Mouse (Mus musculus): ENCODE data around the gene Serp1.
"Not testable (repeated sequence)": the region's sequence is repeated elsewhere in the genome, so short reads cannot be mapped to it uniquely, and the experiment has no call there.

Gene Serp1

DNA sequence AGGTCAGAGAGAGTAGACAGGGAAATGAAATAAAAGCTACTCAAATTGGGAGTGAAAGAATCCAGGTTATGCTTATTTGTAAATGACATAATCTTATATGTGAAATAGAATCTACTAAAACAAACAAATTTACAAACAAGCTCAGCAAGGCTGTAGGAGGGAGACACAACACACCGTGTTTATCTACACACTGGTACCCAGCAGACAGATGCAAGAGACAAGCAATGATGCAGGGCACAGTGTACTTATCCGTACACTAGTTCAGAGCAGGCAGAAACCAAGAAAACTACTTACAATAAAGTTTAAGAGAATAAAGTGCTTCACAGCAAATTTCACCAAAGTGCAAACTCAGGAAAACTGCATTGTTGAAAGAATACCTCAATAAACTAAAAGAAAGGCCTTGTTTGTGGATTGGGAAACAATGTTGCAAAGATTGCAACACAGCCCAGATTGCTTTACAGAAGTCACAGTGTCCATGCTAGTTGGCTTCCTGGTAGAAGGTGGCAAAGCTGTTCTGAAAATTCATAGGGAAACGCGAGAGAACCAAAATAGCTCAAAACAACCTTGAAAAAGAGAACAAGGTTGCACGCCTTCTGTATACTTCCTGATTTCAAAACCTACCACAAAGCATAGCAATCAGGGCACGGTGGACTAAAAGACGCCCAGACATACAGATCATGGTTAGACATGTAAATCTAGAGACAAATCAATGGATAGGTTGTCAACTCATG is 17.5 kb downstream of the Serp1 start:
- DNase-seq (ENCODE audit: extremely low read depth, low read depth, low spot score), result no peak

DNA sequence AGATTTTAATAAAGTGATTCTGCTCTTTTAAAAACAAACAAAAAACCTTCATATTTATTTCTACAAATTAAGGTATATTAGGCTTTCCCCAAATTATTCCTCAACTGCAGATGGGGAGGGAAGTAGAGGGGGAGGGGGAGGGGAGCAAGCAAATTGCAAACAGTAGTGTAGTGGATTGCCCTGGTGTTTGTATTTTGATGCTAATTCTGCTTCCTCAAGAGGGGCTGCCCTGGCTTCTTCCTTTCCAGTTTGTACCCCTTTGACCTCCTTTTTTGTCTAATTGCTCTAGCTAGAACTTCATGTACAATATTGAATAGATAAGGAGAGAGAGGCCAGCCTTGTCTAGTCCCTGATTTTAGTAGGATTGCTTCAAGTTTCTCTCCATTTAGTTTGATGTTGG is 21.0 kb downstream of the Serp1 start:
- DNase-seq (ENCODE audit: extremely low read depth, low read depth, low spot score), result no peak

DNA sequence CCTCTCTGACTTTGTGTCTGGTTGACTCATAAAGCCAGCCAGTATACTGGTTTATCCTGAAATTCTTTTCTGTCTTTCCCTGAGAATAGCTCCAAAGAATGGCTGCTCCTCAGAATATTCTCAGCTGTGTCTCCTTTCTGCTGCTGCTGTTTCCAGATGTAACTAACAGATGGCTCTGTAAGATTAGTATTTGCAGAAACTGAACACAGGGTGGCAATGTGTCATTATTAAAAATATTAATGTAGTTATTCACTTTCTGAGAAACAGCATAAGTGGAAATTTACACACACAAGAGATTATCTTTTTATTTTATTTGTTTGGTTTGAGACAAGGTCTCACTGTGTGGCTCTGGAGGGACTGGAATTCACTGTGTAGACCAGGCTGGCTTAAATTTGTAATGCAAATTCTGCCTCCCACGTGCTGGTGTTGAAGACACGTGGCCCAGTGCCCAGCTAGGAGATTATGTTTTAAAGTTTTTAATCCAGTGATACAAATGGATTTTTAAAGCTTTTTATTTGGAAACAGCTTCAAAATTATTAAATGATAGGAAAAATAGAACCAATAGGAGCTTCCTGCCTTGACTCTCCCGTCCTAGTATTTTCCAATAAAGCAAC is 21.9 kb downstream of the Serp1 start:
- DNase-seq (ENCODE audit: extremely low read depth, low read depth, low spot score), result no peak

DNA sequence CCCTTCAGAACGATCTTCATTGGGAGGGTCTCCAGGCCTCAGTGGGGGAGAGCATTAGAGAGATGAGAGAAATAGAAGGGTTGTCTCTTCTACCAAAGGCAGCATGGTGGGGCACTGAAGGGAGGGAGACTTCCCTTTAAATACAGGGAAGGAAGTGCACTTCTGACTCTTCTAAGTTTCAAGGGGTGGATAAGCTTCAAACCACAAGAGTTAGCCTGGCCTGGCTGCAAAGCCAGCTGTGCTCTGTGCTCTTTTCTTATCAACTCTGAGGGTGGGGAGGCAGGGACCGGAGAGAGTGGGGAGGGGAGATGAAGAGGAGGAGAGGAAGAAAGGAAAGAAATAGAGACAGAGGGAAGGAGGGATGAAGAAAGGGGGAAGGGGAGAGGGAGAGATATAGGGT is 23.7 kb downstream of the Serp1 start:
- no peak for DNase-seq (ENCODE audit: extremely low read depth, low read depth, low spot score)

DNA sequence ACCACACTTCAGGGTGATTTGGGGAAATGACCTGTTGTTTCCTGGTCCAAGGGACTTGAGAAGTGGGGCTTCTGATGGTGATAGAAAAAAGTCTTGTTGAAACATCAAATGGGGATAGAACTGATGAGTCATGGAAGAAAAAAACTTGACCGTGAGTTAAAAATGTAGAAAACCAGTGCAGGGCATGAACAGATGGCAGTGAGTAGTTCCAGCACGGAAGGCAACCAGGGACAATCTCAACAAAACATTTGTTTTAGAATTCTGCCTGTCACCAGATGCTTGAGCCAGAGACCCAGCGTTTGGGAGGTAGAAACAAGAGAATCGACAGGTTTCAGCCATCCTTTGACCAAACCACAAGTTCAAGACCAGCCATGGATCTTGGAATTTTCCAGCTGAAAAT is 32.1 kb downstream of the Serp1 start:
- no peak for DNase-seq (ENCODE audit: extremely low read depth, low read depth, low spot score)

DNA sequence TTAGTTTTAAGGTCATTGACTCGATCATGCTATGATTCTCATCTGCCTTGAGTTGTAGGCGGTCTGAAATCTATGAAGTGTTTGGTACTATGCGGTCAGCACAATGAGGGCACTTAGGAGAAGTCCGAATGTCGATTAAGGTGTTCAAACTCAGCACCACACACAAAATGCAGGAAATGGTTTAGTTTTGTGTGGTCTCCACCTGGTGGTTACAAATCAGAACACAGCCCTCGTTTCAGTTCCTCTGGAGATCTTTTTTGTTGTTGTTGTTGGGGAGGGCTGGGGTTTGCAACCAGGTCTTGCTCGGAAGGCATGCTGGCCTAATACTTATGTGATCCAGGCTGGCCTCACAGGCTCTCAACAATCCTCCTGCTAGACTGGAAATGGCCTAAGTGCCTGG is 34.9 kb downstream of the Serp1 start:
- DNase-seq (ENCODE audit: extremely low read depth, low read depth, low spot score), result no peak

DNA sequence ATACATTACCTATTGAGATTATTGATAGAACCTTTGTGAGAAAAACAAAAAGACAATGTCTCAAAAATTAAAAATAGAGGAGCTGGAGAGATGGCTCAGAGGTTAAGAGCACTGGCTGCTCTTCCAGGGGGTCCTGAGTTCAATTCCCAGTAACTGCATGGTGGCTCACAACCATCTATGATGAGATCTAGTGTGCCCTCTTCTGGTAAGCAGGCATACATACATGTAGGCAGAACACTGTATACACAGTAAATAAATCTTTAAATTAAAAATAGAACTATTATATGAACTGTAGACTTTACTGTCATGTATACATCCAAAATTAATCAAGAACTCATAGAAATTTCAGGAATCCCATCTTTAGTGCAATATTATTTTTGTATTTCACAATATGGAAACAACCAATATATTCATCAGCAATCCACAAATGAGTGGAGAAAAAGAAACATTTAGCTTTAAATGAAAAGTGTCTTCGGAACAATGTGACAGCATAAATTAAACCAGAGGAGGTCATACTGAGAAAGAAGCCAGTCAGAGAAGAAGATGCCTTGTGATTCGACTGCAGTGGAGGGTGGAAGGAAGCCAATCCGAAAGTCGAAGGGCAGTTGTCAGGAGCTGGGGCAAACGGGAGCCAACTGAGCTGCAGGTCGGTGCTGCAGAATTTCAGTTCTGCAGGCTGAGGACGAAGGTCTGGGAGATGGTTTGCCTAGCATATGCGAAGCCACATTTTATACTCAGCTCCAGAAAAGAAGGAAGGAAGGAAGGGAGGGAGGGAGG is 37.5 kb downstream of the Serp1 start:
- no peak for DNase-seq (ENCODE audit: extremely low read depth, low read depth, low spot score)

DNA sequence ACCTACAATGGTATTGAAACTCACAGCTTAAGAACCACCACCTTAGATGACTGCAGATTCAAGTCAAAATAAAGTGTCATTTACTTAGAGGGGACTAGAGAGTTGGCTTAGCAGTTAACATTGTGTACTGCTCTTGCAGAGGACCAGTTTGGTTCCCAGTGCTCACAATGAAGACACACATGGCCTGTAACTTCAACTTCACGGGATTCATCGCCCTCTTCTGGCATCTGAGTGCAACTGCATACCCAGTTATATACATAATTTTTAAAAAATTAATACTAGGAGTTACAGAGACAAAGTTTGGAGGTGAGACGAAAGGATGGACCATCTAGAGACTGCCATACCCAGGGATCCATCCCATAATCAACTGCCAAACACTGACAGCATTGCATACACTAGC is 38.6 kb downstream of the Serp1 start:
- DNase-seq (ENCODE audit: extremely low read depth, low read depth, low spot score), result no peak

DNA sequence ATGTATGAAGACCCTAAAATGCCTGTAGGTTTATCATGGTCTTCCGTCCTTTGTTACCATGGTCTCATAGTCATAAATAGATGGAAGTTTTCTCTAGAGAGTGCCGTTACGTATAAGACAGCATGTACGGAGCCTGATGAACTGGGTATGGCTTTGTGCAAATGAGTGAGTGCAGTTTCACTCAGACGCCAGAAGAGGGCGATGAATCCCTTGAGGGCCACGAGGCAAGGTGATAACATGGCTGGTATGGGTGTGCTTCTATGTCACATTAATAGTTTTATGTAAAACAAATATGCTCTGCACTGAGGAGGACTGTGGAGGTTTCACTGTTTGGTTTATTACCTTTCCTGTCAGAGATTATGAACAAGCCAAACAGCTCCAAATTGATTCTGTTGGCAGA is 39.8 kb downstream of the Serp1 start:
- DNase-seq (ENCODE audit: extremely low read depth, low read depth, low spot score), result no peak

DNA sequence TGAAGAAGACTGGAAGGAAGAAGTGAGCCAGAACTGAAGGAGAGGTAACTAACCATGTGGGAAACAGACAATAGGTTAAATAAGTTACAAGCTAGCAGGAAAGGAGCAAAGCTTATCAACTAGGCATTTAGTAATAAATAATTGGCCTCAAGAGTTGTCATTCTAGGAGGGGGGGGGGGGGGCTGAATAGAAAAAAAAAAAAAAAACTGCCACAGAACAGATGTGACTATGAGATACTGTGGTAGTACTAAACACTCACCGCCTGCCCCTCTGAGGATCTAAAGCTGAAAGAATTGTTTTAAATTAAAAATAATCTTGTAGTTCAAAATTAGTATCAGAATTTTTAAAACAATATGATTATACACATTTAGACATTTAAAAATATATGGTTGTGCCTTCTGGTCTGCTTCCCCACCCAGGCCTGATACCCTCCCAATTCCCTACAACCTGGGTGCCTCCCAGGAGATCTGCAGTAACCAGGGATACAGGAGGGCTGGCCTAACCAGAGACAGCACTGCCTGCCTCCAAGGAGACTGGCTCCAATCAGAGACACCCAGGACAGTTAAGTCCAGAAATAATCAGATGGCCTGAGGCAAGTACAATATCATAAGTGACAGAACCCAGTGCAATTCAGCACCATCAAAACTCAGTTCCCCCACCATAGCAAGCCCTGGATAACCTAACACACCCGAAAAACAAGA is 46.8 kb downstream of the Serp1 start:
- DNase-seq (ENCODE audit: extremely low read depth, low read depth, low spot score), result no peak

DNA sequence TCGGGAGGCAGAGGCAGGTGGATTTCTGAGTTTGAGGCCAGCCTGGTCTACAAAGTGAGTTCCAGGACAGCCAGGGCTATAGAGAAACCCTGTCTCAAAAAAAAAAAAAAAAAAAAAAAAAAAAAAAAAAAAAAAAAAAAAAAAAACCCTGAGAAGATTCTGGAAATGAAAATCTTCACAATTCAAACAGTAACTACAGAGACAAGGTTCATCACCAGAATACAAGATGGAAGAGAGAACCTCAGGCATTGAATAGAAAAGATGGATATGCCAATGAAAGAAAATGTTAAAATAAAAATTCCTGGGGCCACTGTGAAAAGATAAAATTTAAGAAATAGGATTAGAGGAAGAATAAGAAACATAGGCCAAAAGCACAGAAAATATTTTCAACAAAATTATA is 50.4 kb downstream of the Serp1 start:
- DNase-seq (ENCODE audit: extremely low read depth, low read depth, low spot score), result not testable (repeated sequence)

All from fat pad, adult 2 months (tissue).